Mouse (Mus musculus) kidney, adult 18-20 months (tissue): Measurements from ENCODE around the gene Best1.

Source experiments
- DNase-seq: peaks from one replicate; pipeline ENCODE4 v3.0.0; 2021

The Best1 gene

GRCm38 (mm10) chr19:9989884-9990256, 11.6 kb downstream of the Best1 start:
- no peak for DNase-seq

- DNase-seq = peak; percentile 51
These were observed 12.1 kb downstream of the Best1 start for GRCm38 (mm10) chr19:9989171-9989883.

- no peak for DNase-seq
These were observed 13.8 kb downstream of the Best1 start for GRCm38 (mm10) chr19:9987593-9987992.

- no peak for DNase-seq
These were observed 14.2 kb downstream of the Best1 start for GRCm38 (mm10) chr19:9987192-9987591.

- DNase-seq = no peak
These were observed 15.5 kb downstream of the Best1 start for GRCm38 (mm10) chr19:9985900-9986421.

- DNase-seq = no peak
These were observed 16.1 kb downstream of the Best1 start for GRCm38 (mm10) chr19:9985190-9985899.

- peak; percentile 25 for DNase-seq
These were observed 17.1 kb downstream of the Best1 start for GRCm38 (mm10) chr19:9984111-9985055.

- DNase-seq = peak; percentile 78
These were observed 18.4 kb downstream of the Best1 start for GRCm38 (mm10) chr19:9982852-9983542.

GRCm38 (mm10) chr19:9982151-9982851, 19.1 kb downstream of the Best1 start:
- peak; percentile 97 for DNase-seq

- peak; percentile 38 for DNase-seq
These were observed 19.8 kb downstream of the Best1 start for GRCm38 (mm10) chr19:9981621-9982020.

- no peak for DNase-seq
These were observed 21.2 kb downstream of the Best1 start, which contains the start of gene Fth1 for GRCm38 (mm10) chr19:9980258-9980657. Gene Fth1, plus strand, starts transcription at chr19:9980598.

GRCm38 (mm10) chr19:9979156-9979555, 22.3 kb downstream of the Best1 start:
- no peak for DNase-seq

- peak; percentile 93 for DNase-seq
These were observed 22.9 kb downstream of the Best1 start for GRCm38 (mm10) chr19:9978431-9978951.

- peak; percentile 66 for DNase-seq
These were observed 24.3 kb downstream of the Best1 start for GRCm38 (mm10) chr19:9977085-9977484.

- peak; percentile 35 for DNase-seq
These were observed 26.6 kb downstream of the Best1 start for GRCm38 (mm10) chr19:9974853-9975252.

- DNase-seq = no peak
These were observed 33.2 kb downstream of the Best1 start for GRCm38 (mm10) chr19:9968081-9968787.

- no peak for DNase-seq
These were observed 35.2 kb downstream of the Best1 start for GRCm38 (mm10) chr19:9966096-9966867.

GRCm38 (mm10) chr19:9964205-9964916, 37.1 kb downstream of the Best1 start:
- DNase-seq = peak; percentile 29

- no peak for DNase-seq
These were observed 40.7 kb downstream of the Best1 start for GRCm38 (mm10) chr19:9960769-9961168.
